Mouse (Mus musculus): ENCODE results near the gene Slc1a5.

DNA sequence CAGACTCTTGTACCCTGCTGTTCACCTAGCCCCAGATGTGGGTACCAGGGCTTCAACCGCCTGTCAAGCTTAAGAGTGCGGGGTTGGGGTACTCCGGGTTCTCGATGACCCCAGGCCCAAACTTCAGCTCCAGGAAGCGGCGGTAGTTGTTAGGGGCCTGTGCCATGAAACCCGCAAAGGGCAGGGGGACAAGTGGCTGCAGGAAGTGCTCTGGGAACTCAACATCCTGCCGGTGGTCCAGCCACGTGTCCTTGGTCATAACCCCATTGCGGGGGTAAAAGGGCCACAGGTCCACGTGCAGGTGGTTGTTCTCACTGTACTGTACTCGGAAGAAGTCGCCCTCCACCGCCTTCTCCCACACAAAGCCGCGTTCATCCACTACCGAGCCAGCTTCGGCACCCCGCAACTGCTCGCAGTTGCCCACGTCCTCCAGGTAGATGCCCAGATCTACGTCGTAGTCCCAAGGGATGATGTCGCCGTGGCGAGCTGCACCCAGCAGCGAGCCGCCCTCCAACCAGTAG is 29.3 kb downstream of the Slc1a5 start:
- no peak for TF ChIP-seq UBTF (IDR thresholded peaks at IDR 0.05; ENCODE audit: low read depth, low read length)
- no peak for TF ChIP-seq ZC3H11A (IDR thresholded peaks at IDR 0.05; ENCODE audit: low read depth, low read length)
- no peak for TF ChIP-seq EP300 (IDR thresholded peaks at IDR 0.05; ENCODE audit: low read length)
- TF ChIP-seq SMC3 (IDR thresholded peaks at IDR 0.05; ENCODE audit: low read depth, low read length): no peak
- TF ChIP-seq POLR2A (IDR thresholded peaks at IDR 0.05; ENCODE audit: low read depth, low read length): no peak
- no peak for TF ChIP-seq CTCF (conservative IDR thresholded peaks at IDR 0.05 in 1 of 2, IDR thresholded peaks at IDR 0.05 in 1 of 2; ENCODE audit: low read depth in 2 of 2, low read length in 2 of 2)
- no peak for TF ChIP-seq POLR2AphosphoS2 (IDR thresholded peaks at IDR 0.05; ENCODE audit: low read depth, low read length)
- TF ChIP-seq ZKSCAN1 (IDR thresholded peaks at IDR 0.05; ENCODE audit: borderline replicate concordance, low read depth, low read length): no peak
